Mouse (Mus musculus): ENCODE results near the gene Wdr43.

GRCm38 (mm10) chr17:71598659-71599554, 16.8 kb upstream of the Wdr43 start:
- TF ChIP-seq CTCF (conservative IDR thresholded peaks at IDR 0.05; ENCODE audit: insufficient read depth, insufficient read length, low read depth, low read length): no peak
- TF ChIP-seq POLR2A (IDR thresholded peaks at IDR 0.05; ENCODE audit: low read depth, low read length): no peak
